ENCODE assay signal across 16 mouse cellular contexts in the genomic region with DNA sequence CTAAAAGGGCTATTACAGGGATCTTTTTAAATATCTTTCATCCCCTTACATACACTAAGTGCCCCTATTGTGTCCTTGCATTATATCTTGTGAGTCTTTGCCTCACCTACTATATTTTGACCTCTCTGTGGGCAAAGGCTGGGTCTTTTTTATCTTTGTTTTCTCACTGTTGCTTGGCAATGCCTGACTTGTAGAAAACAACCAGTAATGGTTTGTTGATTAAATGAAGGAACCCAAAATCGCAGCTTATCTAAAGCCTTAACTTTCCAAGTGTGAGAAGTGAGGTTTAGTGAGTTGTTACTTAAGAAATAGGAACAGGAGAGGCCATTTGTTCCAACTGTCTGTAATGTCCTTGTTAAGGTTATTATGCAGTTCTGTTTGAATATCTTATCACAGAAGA.
"Had no signal": no experiment of that assay in that cellular context is flagged by ENCODE, and none has a peak within 500 bp of the region (broad histone marks: within the 10 kb centered on the region; RNA-seq: fewer than 3 reads in every experiment).

No protein-coding gene starts in this region.

- DNase-seq: retina, postnatal 1 day; right cerebral cortex, adult 18-20 months; right cerebral cortex, postnatal 14 days; right cerebral cortex, postnatal 25 days; right cerebral cortex, postnatal 4 days; spleen, adult 18-20 months; thymus, adult 18-20 months; thymus, adult 2 months; thymus, postnatal 14 days; thymus, postnatal 25 days; thymus, postnatal 36 days; thymus, postnatal 4 days had no signal

- H3K27me3 ChIP-seq: neural tube, embryonic 13.5 days; neural tube, embryonic 15.5 days; stomach, embryonic 15.5 days had no signal

- H3K4me3 ChIP-seq: neural tube, embryonic 13.5 days; neural tube, embryonic 15.5 days; stomach, embryonic 15.5 days had no signal

- H3K27ac ChIP-seq: neural tube, embryonic 13.5 days; neural tube, embryonic 15.5 days; stomach, embryonic 15.5 days; stomach, postnatal 0 days had no signal

- H3K36me3 ChIP-seq: neural tube, embryonic 13.5 days; neural tube, embryonic 15.5 days; stomach, embryonic 15.5 days had no signal

- H3K4me2 ChIP-seq: neural tube, embryonic 13.5 days; neural tube, embryonic 15.5 days; stomach, embryonic 15.5 days had no signal

- H3K4me1 ChIP-seq: neural tube, embryonic 13.5 days; neural tube, embryonic 15.5 days; stomach, embryonic 15.5 days had no signal

- H3K9me3 ChIP-seq: neural tube, embryonic 13.5 days; neural tube, embryonic 15.5 days; stomach, embryonic 15.5 days had no signal

- H3K9ac ChIP-seq: neural tube, embryonic 13.5 days; neural tube, embryonic 15.5 days; stomach, embryonic 15.5 days had no signal
